Mouse (Mus musculus) adipocyte (in vitro differentiated cells): ENCODE measurements around the gene Wdr20.

Source experiments
- DNase-seq: peaks from one replicate; pipeline ENCODE4 v3.0.0-alpha.2; 2016; ENCODE audit warnings: low spot score

The Wdr20 gene

DNA sequence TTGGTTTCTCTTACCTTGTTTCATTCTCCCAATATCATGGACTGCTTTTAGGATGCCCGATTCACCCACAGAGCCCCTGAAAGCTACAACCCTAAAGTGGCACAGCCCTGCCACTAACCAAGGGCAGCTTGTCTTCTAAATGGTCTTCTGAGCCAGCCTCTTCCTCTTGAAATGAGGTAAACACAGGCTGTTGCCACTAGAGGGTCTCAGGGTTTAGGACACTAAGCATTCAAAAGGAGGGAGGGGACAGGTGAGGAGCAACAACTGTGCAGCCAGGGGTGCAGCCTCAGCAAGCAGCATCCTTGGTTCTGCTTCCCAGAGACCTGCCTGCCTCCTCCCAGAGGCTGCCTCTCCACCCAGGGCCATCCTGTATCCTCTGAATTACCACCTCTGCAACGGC, 84.0 kb downstream of the Wdr20 start:
- DNase-seq, result no peak

DNA sequence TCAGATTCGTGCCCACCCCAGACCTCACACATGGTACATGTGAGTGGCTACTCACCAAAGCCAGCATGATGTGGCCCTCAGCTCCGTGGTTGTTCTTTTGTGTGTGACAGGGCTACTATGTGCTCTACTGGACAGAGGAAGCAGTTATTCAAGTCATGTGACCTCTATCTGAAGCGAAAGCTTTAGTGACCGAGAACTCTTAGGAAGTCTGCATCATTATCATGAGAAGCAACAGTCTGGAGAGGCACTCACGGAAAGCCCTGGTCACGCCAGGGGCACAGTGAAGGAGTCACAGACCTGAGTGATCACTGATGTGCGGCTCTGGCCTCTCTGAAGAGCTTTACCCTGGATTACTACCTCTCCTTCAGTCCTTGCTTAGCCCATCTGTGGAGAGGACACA, 84.6 kb downstream of the Wdr20 start:
- DNase-seq, result no peak

DNA sequence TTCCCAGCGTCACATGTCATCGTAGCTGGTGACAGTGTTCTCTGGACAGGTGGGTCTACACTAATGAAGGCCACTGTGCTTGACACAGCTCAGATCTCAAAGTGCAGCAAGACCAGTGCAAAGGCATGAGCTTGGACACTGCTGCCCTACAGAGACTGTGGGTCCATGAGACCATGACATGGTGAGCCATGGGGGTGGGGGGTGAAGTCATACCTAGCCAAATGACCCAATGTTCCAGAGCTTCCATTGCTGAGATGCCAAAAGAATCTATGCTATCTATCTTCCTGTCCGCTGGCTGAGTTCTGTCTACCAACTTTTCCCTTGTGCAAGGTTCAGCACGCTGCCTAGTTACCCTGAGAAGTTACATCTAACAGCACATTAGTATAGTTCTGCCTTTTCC, 91.2 kb downstream of the Wdr20 start:
- no peak for DNase-seq

DNA sequence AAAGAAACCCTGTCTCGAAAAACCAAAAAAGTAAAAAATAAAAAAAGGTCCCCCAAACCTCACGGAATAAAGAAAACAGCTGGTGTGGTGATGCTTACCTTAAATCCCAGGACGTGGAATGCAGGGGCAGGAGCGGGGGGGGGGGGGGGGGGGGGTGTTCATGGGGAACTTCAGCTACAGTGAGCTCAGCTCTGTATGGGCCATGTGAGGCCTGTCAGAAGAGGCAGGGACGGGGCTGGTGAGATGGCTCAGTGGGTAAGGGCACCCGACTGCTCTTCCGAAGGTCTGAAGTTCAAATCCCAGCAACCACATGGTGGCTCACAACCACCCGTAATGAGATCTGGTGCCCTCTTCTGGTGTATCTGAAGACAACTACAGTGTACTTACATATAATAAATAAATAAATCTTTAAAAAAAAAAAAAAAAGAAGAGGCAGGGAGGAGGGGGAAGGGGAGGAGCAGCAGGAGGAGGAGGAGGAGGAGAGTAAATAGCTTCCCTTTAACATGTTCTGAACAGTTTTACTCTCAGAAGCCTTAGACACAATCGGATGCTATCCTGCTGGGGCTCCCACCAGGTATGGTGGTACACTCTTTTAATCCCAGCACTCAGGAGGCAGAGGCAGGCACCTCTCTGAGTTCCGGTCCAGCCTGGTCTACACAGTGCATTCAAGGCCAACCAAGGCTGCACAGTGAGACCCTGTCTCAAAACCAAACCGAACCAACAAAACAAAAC, 92.7 kb downstream of the Wdr20 start:
- DNase-seq, result no peak

DNA sequence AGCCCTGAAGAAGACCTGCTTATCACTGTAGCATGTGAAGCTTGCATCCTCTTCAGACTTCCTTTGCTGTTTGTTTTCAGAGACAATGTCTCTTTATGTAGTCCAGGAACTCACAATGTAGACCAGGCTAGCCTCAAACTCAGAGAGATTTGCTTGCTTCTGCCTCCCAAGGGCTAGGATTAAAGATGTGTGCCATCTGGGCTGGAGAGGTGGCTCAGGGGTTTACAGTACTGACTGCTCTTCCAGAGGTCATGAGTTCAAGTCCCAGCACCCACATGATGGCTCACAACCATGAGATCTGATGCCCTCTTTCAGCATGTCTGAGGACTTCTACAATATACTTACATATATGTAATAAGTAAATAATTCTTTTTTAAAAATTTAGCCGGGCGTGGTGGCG, 97.4 kb downstream of the Wdr20 start:
- no peak for DNase-seq

DNA sequence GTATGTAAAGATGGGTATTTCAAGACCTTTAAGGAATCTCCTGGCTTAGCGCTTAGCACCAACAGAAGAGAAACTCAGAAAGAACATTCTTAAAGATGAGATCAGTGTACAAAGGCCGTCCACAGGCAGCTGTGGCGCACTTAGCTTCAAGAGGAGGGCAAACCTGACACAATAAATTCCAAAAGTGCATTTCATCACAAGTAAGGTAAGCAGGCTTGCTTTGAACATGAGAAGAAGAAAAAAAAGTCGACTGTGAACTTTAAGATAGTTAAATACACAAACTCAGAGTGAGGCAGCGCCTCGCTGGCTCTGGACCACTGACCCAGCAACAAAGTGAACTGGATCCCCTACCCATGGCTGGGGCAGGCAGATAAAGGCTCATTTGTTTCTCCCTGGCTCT, 99.0 kb downstream of the Wdr20 start:
- DNase-seq, result no peak

DNA sequence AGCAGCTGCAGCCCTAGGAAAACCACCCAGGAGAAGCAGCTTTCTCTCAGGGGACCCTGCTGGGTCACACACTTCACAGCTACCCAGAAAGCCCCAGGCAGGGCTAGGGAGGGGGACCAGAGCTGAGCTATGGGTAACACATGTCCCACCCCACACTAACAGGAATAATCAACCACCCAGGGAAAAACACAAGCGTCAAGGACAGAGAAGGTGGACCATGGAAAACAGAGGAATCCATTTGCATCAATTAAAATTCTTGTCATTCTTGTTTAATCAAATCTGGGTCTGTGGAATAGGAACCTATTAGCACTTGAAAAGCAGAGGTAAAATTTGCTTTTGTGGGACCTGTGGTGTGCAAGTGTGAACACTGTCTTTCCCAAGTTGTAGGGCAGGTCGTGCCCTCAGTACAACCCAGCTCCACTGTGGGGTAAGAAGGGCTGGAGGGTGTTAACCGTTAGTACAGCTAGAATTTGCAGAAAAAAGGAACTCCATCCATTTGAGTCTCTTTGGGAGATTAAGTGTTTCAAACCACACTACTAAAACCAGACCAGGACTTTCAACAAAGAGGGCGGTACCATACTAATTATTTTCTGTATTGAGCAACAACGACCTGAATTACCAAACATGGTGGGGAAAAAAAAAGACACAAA, 99.6 kb downstream of the Wdr20 start:
- DNase-seq, result no peak

DNA sequence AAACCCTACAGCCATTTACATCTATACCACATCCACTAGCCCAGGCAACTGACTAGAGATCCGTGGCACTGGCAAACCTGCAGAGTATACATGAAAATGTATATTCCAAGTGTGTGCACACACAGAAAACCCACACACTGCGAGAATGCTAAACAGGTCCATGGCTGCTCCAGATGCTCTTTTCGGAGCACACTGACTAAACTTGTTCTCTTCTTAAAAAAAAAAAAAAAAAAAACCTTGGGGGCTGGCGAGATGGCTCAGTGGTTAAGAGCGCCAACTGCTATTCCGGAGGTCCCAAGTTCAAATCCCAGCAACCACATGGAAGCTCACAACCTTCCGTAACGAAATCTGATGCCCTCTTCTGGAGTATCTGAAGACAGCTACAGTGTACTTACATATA, 100.1 kb downstream of the Wdr20 start:
- DNase-seq, result no peak

DNA sequence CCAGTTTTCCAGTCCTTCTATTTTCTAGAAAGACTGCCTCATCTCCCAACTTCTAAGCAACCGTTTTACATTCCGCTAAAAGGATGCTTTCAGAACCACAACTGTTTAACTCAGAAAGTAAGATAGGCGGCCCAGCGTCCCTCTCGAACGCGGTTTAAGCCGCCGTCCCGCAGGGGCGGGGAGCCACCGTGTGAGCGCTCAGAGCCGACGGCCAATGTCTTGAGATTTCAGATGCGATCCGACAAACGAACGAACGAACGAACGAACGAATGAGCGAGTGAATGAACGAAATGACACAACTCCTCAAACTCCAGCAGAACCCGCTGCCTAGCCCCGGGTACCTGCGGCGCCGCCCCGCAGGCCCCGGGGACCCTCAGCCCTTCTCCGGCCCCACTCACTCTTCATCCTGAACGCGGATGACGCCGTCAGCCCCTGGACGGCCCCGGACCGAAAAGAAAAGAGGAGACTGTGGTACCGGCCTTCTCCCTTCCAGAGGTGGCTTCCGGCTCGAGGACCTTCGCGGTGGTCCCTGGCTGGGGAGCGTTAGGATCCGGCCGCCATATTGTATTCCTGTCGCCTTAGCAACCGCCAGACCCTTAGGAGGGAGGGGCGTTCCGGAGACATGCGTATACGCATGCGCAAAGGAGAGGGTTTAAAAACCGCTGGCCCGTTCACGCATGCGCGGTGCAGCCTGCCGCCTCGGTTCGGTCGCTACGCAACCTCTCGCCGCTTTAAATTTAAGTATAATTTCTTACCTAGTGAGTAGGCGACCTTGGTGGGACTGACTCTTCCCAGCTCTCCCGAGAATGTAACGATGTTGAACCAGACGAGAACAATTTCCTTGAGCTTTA, 102.8 kb downstream of the Wdr20 start, which contains the start of gene Mok:
Gene Mok, minus strand, starts transcription at position 592 of the 851 bp plus-strand sequence.
- DNase-seq, result peak; percentile 94

DNA sequence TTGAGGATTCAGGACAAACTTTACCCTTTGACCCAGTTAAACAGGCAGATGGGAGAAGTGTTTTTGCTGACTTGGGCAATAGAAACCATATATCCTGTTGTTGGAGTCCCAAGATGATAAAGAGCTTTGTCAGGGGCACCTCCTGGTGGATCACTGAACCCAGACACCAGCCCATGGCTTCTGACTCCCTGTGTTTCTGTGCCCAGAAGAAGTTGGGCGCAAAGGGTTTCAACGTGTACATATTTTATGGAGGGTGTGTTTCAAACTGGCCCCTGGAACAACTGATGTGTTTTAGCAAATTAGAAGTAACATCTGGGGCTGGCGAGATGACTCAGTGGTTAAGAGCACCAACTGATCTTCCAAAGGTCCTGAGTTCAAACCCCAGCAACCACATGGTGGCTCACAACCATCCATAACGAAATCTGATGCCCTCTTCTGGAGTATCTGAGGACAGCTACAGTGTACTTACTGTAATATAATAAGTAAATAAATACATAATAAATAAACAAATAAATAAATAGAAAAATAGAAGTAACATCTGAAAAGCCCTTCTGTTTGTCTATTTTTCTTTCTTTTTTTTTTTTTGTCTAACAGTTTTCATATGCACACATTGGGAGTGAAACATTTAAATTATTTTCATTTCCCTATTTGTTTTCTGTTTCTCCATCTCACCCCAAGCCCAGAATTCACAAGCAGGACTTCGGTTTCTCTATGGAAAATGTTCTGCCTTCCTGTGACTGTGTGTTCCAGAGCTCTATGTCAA, 104.2 kb downstream of the Wdr20 start:
- DNase-seq, result no peak

DNA sequence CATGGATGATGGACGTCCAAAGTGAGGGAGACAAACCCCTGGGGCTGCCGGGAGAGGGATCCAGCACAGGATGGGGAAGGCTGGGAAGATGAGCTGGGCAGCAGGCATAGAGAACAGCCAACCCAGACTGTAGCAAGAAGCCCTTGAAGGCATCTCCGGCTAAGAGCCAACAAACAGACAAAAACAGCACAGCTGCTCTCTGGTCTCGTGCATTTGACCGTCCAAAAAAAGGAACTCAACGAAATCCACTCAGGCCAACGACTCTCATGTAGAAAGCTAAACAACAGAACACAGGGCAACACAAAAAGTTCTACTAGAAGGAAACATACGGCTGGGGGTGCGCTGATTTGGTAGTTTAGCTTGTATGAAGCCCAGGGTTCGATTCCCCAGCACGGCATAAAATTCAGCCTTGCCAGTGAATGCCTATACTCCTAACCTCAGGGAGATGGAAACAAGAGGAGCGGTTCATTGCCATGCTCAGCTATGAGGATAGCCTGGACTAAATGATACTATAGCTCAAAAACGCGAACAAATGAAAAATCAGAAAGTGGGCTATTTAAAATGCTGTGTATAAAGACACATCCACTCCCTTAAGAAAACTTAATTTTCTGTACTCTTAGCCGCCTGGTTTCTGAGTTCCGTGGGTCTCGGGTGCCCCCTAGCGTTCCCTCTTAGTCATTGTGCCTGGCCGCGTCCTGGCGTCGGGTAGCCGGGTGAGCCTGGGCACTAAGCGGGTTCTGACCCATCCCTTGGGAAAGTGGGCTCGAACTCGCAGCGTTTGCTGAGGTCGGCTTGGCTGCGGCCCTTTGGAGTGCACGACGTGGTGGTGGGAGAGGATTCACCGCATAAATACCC, 105.7 kb downstream of the Wdr20 start:
- peak; percentile 87 for DNase-seq

DNA sequence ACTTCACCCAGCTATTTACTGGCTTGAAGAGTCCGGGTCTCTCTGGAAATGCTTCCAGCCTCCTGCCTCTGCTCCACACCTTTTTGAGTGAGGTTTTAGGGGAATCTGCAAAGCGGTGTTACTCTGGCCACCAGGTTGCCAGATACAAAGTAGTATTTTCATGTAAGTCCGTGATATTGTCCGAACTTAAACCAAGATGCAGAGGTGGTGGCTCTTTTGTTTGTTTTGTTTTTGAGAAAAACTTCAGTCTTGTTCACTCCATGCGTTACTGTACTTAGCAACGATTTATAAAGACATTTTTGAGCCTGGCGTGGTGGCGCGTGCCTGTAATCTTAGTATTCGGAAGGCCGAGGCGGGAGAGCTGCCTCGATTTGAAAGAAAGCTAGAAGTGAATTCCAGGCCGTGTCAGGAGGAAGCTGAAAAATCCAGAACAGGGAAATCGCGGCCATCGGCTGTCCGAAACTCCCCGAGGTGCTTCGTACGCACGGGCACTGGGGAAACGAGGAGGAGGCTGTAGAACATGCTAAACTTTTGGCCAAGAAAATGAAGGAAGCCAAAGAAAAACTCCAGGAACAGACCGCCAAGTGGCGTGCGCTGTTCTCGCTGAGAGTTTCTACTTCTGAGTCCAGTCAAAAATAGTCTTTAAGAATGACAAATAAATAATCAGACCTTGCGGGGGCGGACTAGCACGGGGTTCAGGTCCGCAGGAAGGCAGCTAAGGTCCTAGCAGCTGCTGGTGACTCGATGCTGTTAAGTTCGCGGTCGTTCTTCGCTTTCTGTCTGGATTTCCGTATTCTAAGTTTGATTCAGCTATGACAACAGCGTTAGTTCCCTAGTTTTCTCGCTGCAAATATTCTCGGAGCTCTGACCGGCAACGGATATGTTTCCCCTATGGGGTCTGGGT, 106.7 kb downstream of the Wdr20 start:
- DNase-seq, result no peak

DNA sequence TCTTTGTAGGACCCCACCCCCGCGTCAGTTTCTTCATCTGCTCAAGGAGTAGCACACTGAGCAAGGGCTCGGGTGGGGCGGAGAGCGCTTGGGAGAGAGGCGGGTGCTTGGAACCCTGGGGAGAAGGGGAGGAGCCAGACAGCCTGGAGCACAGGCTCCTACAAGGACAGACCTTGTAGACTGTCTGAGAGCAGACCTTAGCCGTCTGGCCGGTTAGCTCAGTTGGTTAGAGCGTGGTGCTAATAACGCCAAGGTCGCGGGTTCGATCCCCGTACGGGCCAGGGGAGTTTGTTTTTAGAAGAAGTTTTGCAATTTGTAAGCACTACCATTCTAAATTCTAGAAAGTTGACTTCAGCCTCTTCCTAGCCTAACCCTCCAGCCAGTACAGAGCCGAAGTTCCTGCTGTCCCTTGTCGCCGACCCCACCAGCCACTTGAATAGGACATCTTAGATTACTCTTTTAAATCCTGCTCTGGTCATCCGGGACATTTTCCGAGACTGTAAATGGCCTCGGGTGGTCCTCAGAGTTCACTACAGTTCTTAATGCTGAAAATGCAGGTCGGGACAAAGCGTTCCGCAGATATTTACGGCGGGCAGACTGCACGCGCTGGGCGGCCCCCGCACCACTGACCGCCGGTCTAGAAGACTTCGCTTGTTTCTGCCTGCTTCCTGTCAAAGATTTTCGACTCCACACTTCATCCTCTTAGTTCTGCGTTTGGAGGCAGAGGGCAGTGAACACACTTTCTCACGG, 107.6 kb downstream of the Wdr20 start:
- peak; percentile 97 for DNase-seq

DNA sequence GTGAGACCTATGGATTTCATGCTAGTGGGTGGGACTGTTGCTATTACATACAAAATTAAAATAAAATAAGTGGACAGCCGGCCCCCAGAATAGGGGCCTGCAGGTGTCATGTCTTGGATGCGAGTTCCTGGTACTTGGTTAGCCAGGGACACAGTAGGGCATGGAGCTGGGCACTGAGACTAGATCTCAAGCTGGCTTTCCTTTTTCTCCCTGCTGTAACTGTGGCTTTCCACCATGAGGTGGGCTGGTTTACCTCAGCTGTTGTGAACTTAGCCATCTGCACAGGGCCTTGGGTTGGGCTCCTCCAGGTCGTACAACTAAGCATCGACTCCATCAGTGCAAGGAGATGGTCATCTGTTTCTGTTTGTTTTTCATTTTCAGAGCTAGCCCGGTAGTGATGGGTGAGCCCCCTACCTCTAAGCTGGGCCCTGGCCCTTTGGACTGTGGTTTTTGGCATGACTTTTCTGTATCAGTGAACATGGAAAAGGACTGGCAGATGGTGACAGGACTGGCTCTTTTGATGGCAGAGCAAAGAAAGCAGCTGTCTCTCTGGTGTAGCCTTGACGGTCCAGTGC, 108.5 kb downstream of the Wdr20 start:
- DNase-seq, result no peak

DNA sequence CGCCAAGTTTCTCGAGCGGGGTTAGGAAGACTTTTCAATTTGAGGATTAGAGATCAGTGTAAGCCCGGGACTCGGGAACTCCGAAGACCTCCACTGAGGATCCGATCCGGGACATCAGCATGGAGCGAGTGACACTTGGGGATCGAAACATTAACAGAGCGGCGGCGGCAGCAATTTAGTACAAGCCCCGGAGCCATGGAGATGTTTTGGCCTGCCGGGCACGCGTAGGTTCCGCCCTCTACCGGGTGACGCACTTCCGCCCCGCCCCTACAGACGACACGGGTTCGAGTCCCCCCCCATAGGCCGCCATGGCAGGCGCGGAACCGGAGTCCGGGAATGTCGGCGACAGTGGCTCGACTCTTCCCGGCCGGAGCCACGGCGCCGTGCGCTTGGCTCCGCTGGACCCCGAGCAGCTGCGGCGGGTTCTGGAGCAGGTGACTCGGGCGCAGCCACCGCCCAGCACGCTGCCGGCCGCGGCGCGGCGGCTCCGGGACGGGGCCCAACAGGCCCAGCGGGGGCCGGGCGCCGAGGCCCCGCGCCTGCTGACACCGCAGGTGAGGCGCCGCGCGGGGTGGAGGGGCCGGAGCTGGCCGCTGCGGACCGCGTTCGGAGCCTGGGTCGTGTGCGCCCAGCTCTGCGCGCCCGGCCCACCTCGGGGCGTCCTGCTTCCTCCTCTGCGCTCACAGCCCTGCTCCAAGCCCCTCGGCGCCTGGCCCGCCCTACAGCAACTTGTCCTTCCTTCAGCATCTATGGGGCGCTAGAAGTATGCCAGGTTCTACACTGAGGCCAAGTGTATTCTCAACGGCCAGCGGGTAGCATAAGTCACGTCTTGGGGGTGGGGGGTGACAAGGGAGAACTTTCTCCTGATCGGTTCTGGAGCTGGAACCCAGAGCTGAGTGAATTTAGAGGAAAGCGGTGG, 112.5 kb downstream of the Wdr20 start, which contains the start of gene Zfp839:
Gene Zfp839, plus strand, starts transcription at position 244 of the 919 bp plus-strand sequence.
- DNase-seq, result peak; percentile 81

DNA sequence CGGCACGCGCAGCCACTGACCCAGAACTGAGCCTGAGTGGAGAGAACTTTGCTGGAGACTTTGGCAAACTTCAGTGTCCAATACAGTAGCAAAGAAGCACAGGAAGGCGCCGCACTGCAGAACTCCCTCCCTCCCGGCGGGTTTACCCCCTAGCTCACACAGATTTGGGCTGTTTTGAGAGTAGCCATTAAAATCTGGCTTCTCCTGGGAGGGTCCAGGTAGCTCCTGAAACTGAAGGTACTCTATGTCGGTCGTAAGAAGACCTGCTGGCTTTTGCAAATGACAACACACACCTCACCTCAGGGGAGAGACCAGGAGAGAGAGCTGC, 113.1 kb downstream of the Wdr20 start:
- no peak for DNase-seq

DNA sequence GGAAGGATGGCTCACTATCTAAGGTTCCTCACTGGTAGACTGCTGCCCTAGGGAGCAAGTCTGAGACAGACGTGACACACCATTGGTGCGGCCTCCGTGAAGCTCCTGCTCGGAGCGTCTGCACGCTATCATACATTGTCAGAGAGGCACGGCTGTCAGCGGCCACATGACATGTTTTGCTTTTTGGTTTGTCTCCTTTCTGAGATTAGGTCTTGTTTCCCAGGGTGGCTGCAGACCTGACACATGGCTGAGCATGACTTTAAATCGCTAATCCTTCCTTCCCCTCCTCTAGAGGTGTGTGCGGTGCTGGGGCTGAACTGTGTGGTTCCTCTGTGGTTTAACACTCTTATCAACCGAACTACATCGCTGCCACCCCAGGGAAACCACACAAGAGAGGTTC, 113.7 kb downstream of the Wdr20 start:
- DNase-seq, result no peak

DNA sequence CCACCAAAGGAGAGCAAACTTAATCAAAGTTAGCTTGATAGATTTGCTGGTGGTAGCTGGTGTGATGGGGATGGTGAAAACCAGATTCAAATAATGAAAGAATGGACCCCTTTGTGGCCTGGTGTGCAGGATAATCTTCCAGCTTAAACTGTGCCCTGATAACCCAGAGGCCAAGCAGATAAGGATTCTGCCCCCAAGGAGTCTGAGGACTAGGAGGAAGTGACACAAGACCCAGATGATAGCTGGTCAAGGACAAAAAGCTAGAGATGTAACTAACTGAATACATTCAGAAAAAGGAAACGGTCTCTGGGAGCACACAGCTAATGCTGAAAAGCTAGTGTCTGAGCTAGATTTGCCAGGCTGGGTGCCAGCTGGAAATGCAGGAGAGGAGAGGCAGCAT, 114.2 kb downstream of the Wdr20 start:
- no peak for DNase-seq
